Mouse (Mus musculus): Measurements from ENCODE around the gene Tom1l2. TPM values are rescaled to one million over a fixed set of nuclear protein-coding genes. Genes with fewer than 3 reads are reported as not detected.
A peak's percentile ranks its signal among the peaks of the same experiment; 100 is the strongest.

The Tom1l2 gene
- total and polyA plus RNA-seq, 2 experiments: 9.6 to 22.1 TPM

- Histone ChIP-seq H3K4me1 (ENCODE audit: control insufficient read depth, insufficient read depth, low read length) (peaks cover 15% of the 10 kb centered on the region), H3K4me3 (ENCODE audit: insufficient read depth, low read depth, low read length) (no peak overlapping the region), H3K9ac (ENCODE audit: low read depth, low read length) (no peak overlapping the region), H3K27ac (replicated peaks; ENCODE audit: insufficient read depth, low read depth, low read length) (no peak overlapping the region), H3K27me3 (ENCODE audit: control insufficient read depth, insufficient read depth, low read length) (no peaks in the 10 kb centered on the region), H3K36me3 (ENCODE audit: control insufficient read depth, insufficient read depth, low read length) (no peaks in the 10 kb centered on the region), H3K79me2 (ENCODE audit: control insufficient read depth, insufficient read depth, low read length) (peaks cover 9% of the 10 kb centered on the region; the same call in 1 of the 2 replicates)
- TF ChIP-seq CTCF (IDR thresholded peaks at IDR 0.05; ENCODE audit: low read depth, low read length) (no peak), POLR2A (IDR thresholded peaks at IDR 0.05; ENCODE audit: extremely low read depth, insufficient read depth, low read length) (no peak)
- peak; percentile 71 for DNase-seq (ENCODE audit: extremely low read depth, low read depth, low spot score)
- 48% methylated on average over 7 of the region's 7 CpGs for WGBS
Observed at GRCm38 (mm10) chr11:60317376-60318102, 35.2 kb downstream of the Tom1l2 start.

GRCm38 (mm10) chr11:60316883-60317282 lies 35.8 kb downstream of the Tom1l2 start:
- no peak for DNase-seq (ENCODE audit: extremely low read depth, low read depth, low spot score)
- no peak for TF ChIP-seq CTCF (IDR thresholded peaks at IDR 0.05; ENCODE audit: low read depth, low read length)
- no peak for TF ChIP-seq POLR2A (IDR thresholded peaks at IDR 0.05; ENCODE audit: extremely low read depth, insufficient read depth, low read length)
- Histone ChIP-seq H3K27me3 (ENCODE audit: control insufficient read depth, insufficient read depth, low read length) (no peaks in the 10 kb centered on the region), H3K4me3 (ENCODE audit: insufficient read depth, low read depth, low read length) (no peak overlapping the region), H3K27ac (replicated peaks; ENCODE audit: insufficient read depth, low read depth, low read length) (no peak overlapping the region), H3K4me1 (ENCODE audit: control insufficient read depth, insufficient read depth, low read length) (peaks cover 15% of the 10 kb centered on the region), H3K36me3 (ENCODE audit: control insufficient read depth, insufficient read depth, low read length) (no peaks in the 10 kb centered on the region), H3K9ac (ENCODE audit: low read depth, low read length) (no peak overlapping the region), H3K79me2 (ENCODE audit: control insufficient read depth, insufficient read depth, low read length) (peaks cover 10% of the 10 kb centered on the region; the same call in 1 of the 2 replicates)
- 91% methylated on average over 8 of the region's 8 CpGs for WGBS

GRCm38 (mm10) chr11:60316250-60316649 lies 36.5 kb downstream of the Tom1l2 start:
- Histone ChIP-seq H3K27me3 (ENCODE audit: control insufficient read depth, insufficient read depth, low read length) (no peaks in the 10 kb centered on the region), H3K4me1 (ENCODE audit: control insufficient read depth, insufficient read depth, low read length) (peaks cover 14% of the 10 kb centered on the region), H3K36me3 (ENCODE audit: control insufficient read depth, insufficient read depth, low read length) (no peaks in the 10 kb centered on the region), H3K4me3 (ENCODE audit: insufficient read depth, low read depth, low read length) (no peak overlapping the region), H3K27ac (replicated peaks; ENCODE audit: insufficient read depth, low read depth, low read length) (no peak overlapping the region), H3K79me2 (ENCODE audit: control insufficient read depth, insufficient read depth, low read length) (peaks cover 10% of the 10 kb centered on the region; the same call in 1 of the 2 replicates), H3K9ac (ENCODE audit: low read depth, low read length) (no peak overlapping the region)
- WGBS: 49% methylated on average over 7 of the region's 7 CpGs
- DNase-seq (ENCODE audit: extremely low read depth, low read depth, low spot score): no peak
- TF ChIP-seq POLR2A (IDR thresholded peaks at IDR 0.05; ENCODE audit: extremely low read depth, insufficient read depth, low read length): no peak
- no peak for TF ChIP-seq CTCF (IDR thresholded peaks at IDR 0.05; ENCODE audit: low read depth, low read length)

- H3K4me3 ChIP-seq (ENCODE audit: insufficient read depth, low read depth, low read length): no peak overlapping the region
- 12% methylated on average over 8 of the region's 8 CpGs for WGBS
- no peak overlapping the region for H3K9ac ChIP-seq (ENCODE audit: low read depth, low read length)
- H3K79me2 ChIP-seq (ENCODE audit: control insufficient read depth, insufficient read depth, low read length): peaks cover 17% of the 10 kb centered on the region
- TF ChIP-seq CTCF (IDR thresholded peaks at IDR 0.05; ENCODE audit: low read depth, low read length): no peak
- TF ChIP-seq POLR2A (IDR thresholded peaks at IDR 0.05; ENCODE audit: extremely low read depth, insufficient read depth, low read length): no peak
- DNase-seq (ENCODE audit: extremely low read depth, low read depth, low spot score): peak; percentile 42
- no peaks in the 10 kb centered on the region for H3K27me3 ChIP-seq (ENCODE audit: control insufficient read depth, insufficient read depth, low read length)
- H3K36me3 ChIP-seq (ENCODE audit: control insufficient read depth, insufficient read depth, low read length): no peaks in the 10 kb centered on the region
- H3K27ac ChIP-seq (replicated peaks; ENCODE audit: insufficient read depth, low read depth, low read length): 0 out of 2 replicates have a peak overlapping the region, but pooled peaks have one; percentile 4
- peaks cover 12% of the 10 kb centered on the region for H3K4me1 ChIP-seq (ENCODE audit: control insufficient read depth, insufficient read depth, low read length)
Observed at GRCm38 (mm10) chr11:60311025-60311854, 41.5 kb downstream of the Tom1l2 start.

GRCm38 (mm10) chr11:60309875-60310274 lies 42.8 kb downstream of the Tom1l2 start:
- Histone ChIP-seq H3K36me3 (ENCODE audit: control insufficient read depth, insufficient read depth, low read length) (no peaks in the 10 kb centered on the region), H3K27me3 (ENCODE audit: control insufficient read depth, insufficient read depth, low read length) (no peaks in the 10 kb centered on the region), H3K27ac (replicated peaks; ENCODE audit: insufficient read depth, low read depth, low read length) (no peak overlapping the region), H3K79me2 (ENCODE audit: control insufficient read depth, insufficient read depth, low read length) (peaks cover 23% of the 10 kb centered on the region), H3K4me3 (ENCODE audit: insufficient read depth, low read depth, low read length) (no peak overlapping the region), H3K9ac (ENCODE audit: low read depth, low read length) (no peak overlapping the region), H3K4me1 (ENCODE audit: control insufficient read depth, insufficient read depth, low read length) (peaks cover 12% of the 10 kb centered on the region)
- no peak for DNase-seq (ENCODE audit: extremely low read depth, low read depth, low spot score)
- TF ChIP-seq POLR2A (IDR thresholded peaks at IDR 0.05; ENCODE audit: extremely low read depth, insufficient read depth, low read length): no peak
- TF ChIP-seq CTCF (IDR thresholded peaks at IDR 0.05; ENCODE audit: low read depth, low read length): no peak
